Mouse (Mus musculus) MEL (cell line): Measurements from ENCODE around the gene Stac.

Experiments used
- CTCF ChIP-seq, 3 experiments: IDR thresholded peaks in 2 of 3; conservative IDR thresholded peaks in 1 of 3; 2 replicates each; pipeline ENCODE4 v1.5.1; 2011 to 2012; ENCODE audit warnings: low read length in 3 of 3, low read depth in 2 of 3, mild to moderate bottlenecking in 2 of 3, improper control_type of control experiment in 1 of 3, inconsistent platforms in 1 of 3, mixed read lengths in 1 of 3, moderate library complexity in 1 of 3; ENCODE audit not compliant: control insufficient read depth in 1 of 3, insufficient read depth in 1 of 3, poor library complexity in 1 of 3, severe bottlenecking in 1 of 3
- NELFE ChIP-seq: IDR thresholded peaks from 2 replicates; pipeline ENCODE4 v1.6.1; 2011; ENCODE audit warnings: low read depth, low read length, improper control_type of control experiment

GRCm38 (mm10) chr9:111608762-111609161, 81.4 kb downstream of the Stac start:
- TF ChIP-seq CTCF (IDR thresholded peaks at IDR 0.05 in 2 of 3, conservative IDR thresholded peaks at IDR 0.05 in 1 of 3; ENCODE audit: control insufficient read depth in 1 of 3, insufficient read depth in 1 of 3, low read depth in 2 of 3, low read length in 3 of 3, poor library complexity in 1 of 3, severe bottlenecking in 1 of 3) (no peak), NELFE (no peak)
